Mouse (Mus musculus) brain, embryonic 14.5 days (tissue): ENCODE results near the gene Ptprt.

ENCODE experiments used
- CTCF ChIP-seq: fragments of 200-500 bp; IDR thresholded peaks from 2 replicates; pipeline ENCODE4 v1.5.1; 2012; ENCODE audit warnings: inconsistent platforms, mild to moderate bottlenecking, moderate library complexity, borderline replicate concordance; ENCODE audit not compliant: insufficient read depth, insufficient read length; ENCODE audit errors: extremely low read depth
- POLR2A ChIP-seq: fragments of 200-500 bp; IDR thresholded peaks from 2 replicates; pipeline ENCODE4 v1.6.1; 2012; ENCODE audit warnings: mild to moderate bottlenecking, inconsistent platforms, borderline replicate concordance; ENCODE audit not compliant: poor library complexity, insufficient read depth, insufficient read length, severe bottlenecking; ENCODE audit errors: extremely low read depth

- no peak for TF ChIP-seq POLR2A
- TF ChIP-seq CTCF = no peak
Observed at GRCm38 (mm10) chr2:161865231-161865630, 795.7 kb downstream of the Ptprt start.
